Mouse (Mus musculus) kidney, embryonic 14.5 days (tissue): ENCODE results near the gene Ahnak. TPM values are rescaled to one million over a fixed set of nuclear protein-coding genes. Genes with fewer than 3 reads are reported as not detected.

ENCODE experiments used
- ATAC-seq: fragments of 200-750 bp; cut with Nextera tagmentation; 2 replicates; pipeline ENCODE4 v1.8.0; 2017; ENCODE audit warnings: moderate number of reproducible peaks, mild to moderate bottlenecking, moderate TSS enrichment, moderate library complexity; ENCODE audit not compliant: low FRiP score, low TSS enrichment
- H3K27ac ChIP-seq: fragments of 300-500 bp; sonication (generic); 2 replicates; pipeline ENCODE4 v1.5.1; 2014; ENCODE audit warnings: low read depth, mild to moderate bottlenecking, low read length, moderate library complexity, mixed read lengths
- H3K27me3 ChIP-seq: fragments of 300-500 bp; sonication (generic); 2 replicates; pipeline ENCODE4 v1.6.1; 2014; ENCODE audit warnings: mild to moderate bottlenecking, low read length; ENCODE audit not compliant: control insufficient read depth, insufficient read depth
- H3K36me3 ChIP-seq: fragments of 300-500 bp; sonication (generic); 2 replicates; pipeline ENCODE4 v1.6.1; 2014; ENCODE audit warnings: low read length, mixed read lengths; ENCODE audit not compliant: control insufficient read depth, insufficient read depth
- H3K4me1 ChIP-seq: fragments of 300-500 bp; sonication (generic); 2 replicates; pipeline ENCODE4 v1.6.1; 2014; ENCODE audit warnings: low read length, mixed read lengths; ENCODE audit not compliant: control insufficient read depth, insufficient read depth
- H3K4me2 ChIP-seq: fragments of 300-500 bp; sonication (generic); replicated peaks from 2 replicates; pipeline ENCODE4 v1.6.1; 2014; ENCODE audit warnings: low read depth, mild to moderate bottlenecking, low read length
- H3K4me3 ChIP-seq: fragments of 300-500 bp; sonication (generic); 2 replicates; pipeline ENCODE4 v1.5.1; 2014; ENCODE audit warnings: mild to moderate bottlenecking, low read length
- H3K9ac ChIP-seq: fragments of 300-500 bp; sonication (generic); 2 replicates; pipeline ENCODE4 v1.6.1; 2014; ENCODE audit warnings: low read depth, mild to moderate bottlenecking, low read length, moderate library complexity
- H3K9me3 ChIP-seq: fragments of 300-500 bp; sonication (generic); 2 replicates; pipeline ENCODE4 v1.6.1; 2016; ENCODE audit warnings: low read length; ENCODE audit not compliant: control insufficient read depth
- WGBS: fragments of 180-500 bp; shearing (Covaris S2); extraction: QIAGEN DNeasy Blood & Tissue Kit; methylation state at CpG from one replicate; pipeline ENCODE4 v1.1.7; 2014; 5-methylcytosine and 5-hydroxymethylcytosine counted together
- polyA plus RNA-seq: library from polyadenylated mRNA; unstranded; fragments of >200 nt; fragmentation: Nextera tagmentation; extraction: Ambion mirVana; gene quantifications from 2 replicates; pipeline ENCODE4 v1.2.1, GENCODE M21; 2014

Gene Ahnak
- polyA plus RNA-seq, 1 experiment from 2014 or later: 10.0 TPM

GRCm38 (mm10) chr19:9099751-9100150 lies 110.7 kb downstream of the Ahnak start:
- H3K9me3 ChIP-seq: no peaks in the 10 kb centered on the region
- 89% methylated on average over 8 of the region's 8 CpGs for WGBS

GRCm38 (mm10) chr19:9100297-9101061 lies 111.4 kb downstream of the Ahnak start:
- Histone ChIP-seq H3K36me3 (no peaks in the 10 kb centered on the region), H3K4me2 (no peak overlapping the region), H3K27ac (no peak overlapping the region), H3K9ac (no peak overlapping the region), H3K4me1 (no peaks in the 10 kb centered on the region), H3K9me3 (no peaks in the 10 kb centered on the region), H3K4me3 (no peak overlapping the region), H3K27me3 (no peaks in the 10 kb centered on the region)
- WGBS: 85% methylated on average over 17 of the region's 17 CpGs
- ATAC-seq: no peak

More at GRCm38 (mm10) chr19:9099751-9100150, 110.7 kb downstream of the Ahnak start:
- Histone ChIP-seq H3K4me1 (no peaks in the 10 kb centered on the region), H3K36me3 (no peaks in the 10 kb centered on the region), H3K27me3 (no peaks in the 10 kb centered on the region), H3K4me2 (no peak overlapping the region), H3K27ac (no peak overlapping the region), H3K9ac (no peak overlapping the region), H3K4me3 (no peak overlapping the region)
- ATAC-seq: no peak

- Histone ChIP-seq H3K9ac (no peak overlapping the region), H3K4me3 (no peak overlapping the region), H3K4me2 (no peak overlapping the region), H3K36me3 (no peaks in the 10 kb centered on the region), H3K27me3 (no peaks in the 10 kb centered on the region), H3K9me3 (no peaks in the 10 kb centered on the region), H3K27ac (no peak overlapping the region), H3K4me1 (no peaks in the 10 kb centered on the region)
- 74% methylated on average over 2 of the region's 2 CpGs for WGBS
- ATAC-seq: no peak
These were observed 112.0 kb downstream of the Ahnak start for GRCm38 (mm10) chr19:9101062-9101457.

- Histone ChIP-seq H3K27me3 (no peaks in the 10 kb centered on the region), H3K4me1 (peaks cover 10% of the 10 kb centered on the region; the same call in 1 of the 2 replicates), H3K36me3 (no peaks in the 10 kb centered on the region), H3K27ac (no peak overlapping the region), H3K4me2 (no peak overlapping the region), H3K9me3 (no peaks in the 10 kb centered on the region), H3K4me3 (no peak overlapping the region), H3K9ac (no peak overlapping the region)
- WGBS: 82% methylated on average over 4 of the region's 4 CpGs
- ATAC-seq: no peak
These were observed 114.9 kb downstream of the Ahnak start for GRCm38 (mm10) chr19:9103986-9104385.

- no peaks in the 10 kb centered on the region for H3K9me3 ChIP-seq
- no peak overlapping the region for H3K4me2 ChIP-seq
- no peak overlapping the region for H3K9ac ChIP-seq
- ATAC-seq: no peak
- H3K27ac ChIP-seq: no peak overlapping the region
- peaks cover 10% of the 10 kb centered on the region; the same call in 1 of the 2 replicates for H3K4me1 ChIP-seq
- H3K27me3 ChIP-seq: no peaks in the 10 kb centered on the region
- no peaks in the 10 kb centered on the region for H3K36me3 ChIP-seq
- H3K4me3 ChIP-seq: no peak overlapping the region
- WGBS: 69% methylated on average over 3 of the region's 3 CpGs
These were observed 116.1 kb downstream of the Ahnak start for GRCm38 (mm10) chr19:9105101-9105685.

- Histone ChIP-seq H3K4me3 (no peak overlapping the region), H3K27ac (peak overlapping the region; percentile 43; the same call in 1 of the 2 replicates), H3K4me1 (peaks cover 10% of the 10 kb centered on the region; the same call in 1 of the 2 replicates), H3K4me2 (no peak overlapping the region), H3K27me3 (no peaks in the 10 kb centered on the region), H3K9me3 (no peaks in the 10 kb centered on the region), H3K9ac (no peak overlapping the region), H3K36me3 (no peaks in the 10 kb centered on the region)
- no peak for ATAC-seq
- WGBS: 68% methylated on average over 5 of the region's 5 CpGs
These were observed 117.0 kb downstream of the Ahnak start for GRCm38 (mm10) chr19:9106096-9106495.

- H3K9me3 ChIP-seq: no peaks in the 10 kb centered on the region
- H3K4me3 ChIP-seq: no peak overlapping the region
- H3K27ac ChIP-seq: peak overlapping the region; percentile 43; the same call in 1 of the 2 replicates
- H3K4me2 ChIP-seq: no peak overlapping the region
- 31% methylated on average over 4 of the region's 4 CpGs for WGBS
- peak; percentile 58; the same call in 1 of the 2 replicates for ATAC-seq
- H3K9ac ChIP-seq: no peak overlapping the region; the same call in 1 of the 2 replicates
- no peaks in the 10 kb centered on the region for H3K27me3 ChIP-seq
- H3K36me3 ChIP-seq: no peaks in the 10 kb centered on the region
- H3K4me1 ChIP-seq: peaks cover 10% of the 10 kb centered on the region; the same call in 1 of the 2 replicates
These were observed 117.8 kb downstream of the Ahnak start for GRCm38 (mm10) chr19:9106751-9107378.

- Histone ChIP-seq H3K9ac (no peak overlapping the region), H3K4me2 (no peak overlapping the region), H3K27ac (no peak overlapping the region), H3K9me3 (no peaks in the 10 kb centered on the region), H3K4me1 (peaks cover 10% of the 10 kb centered on the region; the same call in 1 of the 2 replicates), H3K36me3 (no peaks in the 10 kb centered on the region), H3K4me3 (no peak overlapping the region), H3K27me3 (no peaks in the 10 kb centered on the region)
- ATAC-seq: peak; percentile 40; the same call in 1 of the 2 replicates
- 67% methylated on average over 1 of the region's 1 CpGs for WGBS
These were observed 118.3 kb downstream of the Ahnak start for GRCm38 (mm10) chr19:9107379-9107755.

- 86% methylated on average over 1 of the region's 1 CpGs for WGBS
- Histone ChIP-seq H3K4me3 (no peak overlapping the region), H3K4me1 (peaks cover 10% of the 10 kb centered on the region; the same call in 1 of the 2 replicates), H3K27ac (no peak overlapping the region), H3K9me3 (no peaks in the 10 kb centered on the region), H3K36me3 (peaks cover 4% of the 10 kb centered on the region), H3K4me2 (no peak overlapping the region), H3K9ac (no peak overlapping the region), H3K27me3 (no peaks in the 10 kb centered on the region)
- no peak for ATAC-seq
These were observed 119.5 kb downstream of the Ahnak start for GRCm38 (mm10) chr19:9108536-9108935.
